Mouse (Mus musculus) bone marrow, adult 2 months (tissue): Measurements from ENCODE around the gene Tgfb1i1.

Source experiments
- CTCF ChIP-seq: fragments of 200-500 bp; IDR thresholded peaks from 2 replicates; pipeline ENCODE4 v1.5.1; 2011; ENCODE audit warnings: low read length, control low read depth; ENCODE audit not compliant: control insufficient read depth, insufficient read depth
- POLR2A ChIP-seq: fragments of 200-500 bp; IDR thresholded peaks from 2 replicates; pipeline ENCODE4 v1.6.1; 2011; ENCODE audit warnings: low read depth, mild to moderate bottlenecking, control low read depth, low read length, borderline replicate concordance; ENCODE audit not compliant: control insufficient read depth

DNA sequence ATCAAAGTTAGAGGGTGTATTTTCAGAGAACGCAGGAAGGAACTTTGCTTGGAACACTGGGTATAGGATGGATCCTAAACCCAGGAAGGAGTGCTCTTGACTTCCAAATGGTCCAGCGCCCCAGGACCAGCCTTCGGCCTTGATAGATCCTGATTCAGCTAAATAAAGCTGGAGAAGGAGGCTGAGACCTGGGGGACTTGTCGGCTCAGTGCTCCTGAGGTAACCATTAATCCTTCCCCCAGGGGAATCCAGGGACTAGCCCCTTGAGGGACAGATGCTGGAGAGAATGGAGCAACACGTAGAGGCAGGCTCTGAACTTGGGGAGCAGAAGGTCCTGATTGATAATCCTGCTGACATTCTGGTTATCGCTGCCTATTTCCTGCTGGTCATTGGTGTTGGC lies 18.8 kb downstream of the Tgfb1i1 start, which contains the start of gene Slc5a2:
- no peak for TF ChIP-seq CTCF
- TF ChIP-seq POLR2A = no peak
